Mouse (Mus musculus): ENCODE data around the gene Ncapg. TPM values are rescaled to one million over a fixed set of nuclear protein-coding genes. Genes with fewer than 3 reads are reported as not detected.

Gene Ncapg
- total and polyA plus RNA-seq, 3 experiments, result 58.9 to 95.5 (median 69.6) TPM

DNA sequence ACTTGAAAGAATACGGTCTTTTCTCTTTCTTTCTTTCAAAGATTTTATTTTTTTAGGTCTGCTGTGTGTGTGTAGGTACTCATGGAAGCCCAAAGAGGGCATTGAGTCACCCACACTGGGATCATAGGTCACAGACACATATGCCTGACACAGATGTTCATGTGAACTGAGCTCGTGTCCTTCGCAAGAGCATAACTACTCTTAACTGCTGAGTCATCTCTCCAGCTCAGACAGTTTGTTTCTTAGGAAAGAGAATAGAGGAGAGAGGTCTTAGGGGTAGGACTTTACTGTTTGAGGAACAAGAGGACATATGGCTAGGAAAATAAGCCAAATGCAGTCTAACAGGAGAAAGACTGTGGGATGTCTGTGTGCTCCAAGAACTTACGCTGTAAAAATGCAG, 19.4 kb downstream of the Ncapg start:
- H3K4me2 ChIP-seq (ENCODE audit: insufficient read depth, low read depth, poor library complexity, severe bottlenecking), result peak overlapping the region; percentile 13; the same call in 1 of the 2 replicates
- peak overlapping the region; percentile 80 for H3K27ac ChIP-seq (ENCODE audit: insufficient read depth, low read depth)
- DNase-seq (ENCODE audit: extremely low read depth), result no peak
- no peaks in the 10 kb centered on the region for H3K27me3 ChIP-seq (replicated peaks)
- H3K9ac ChIP-seq (ENCODE audit: insufficient read depth, low read depth), result 0 out of 2 replicates have a peak overlapping the region, but pooled peaks have one; percentile 9
- dilution Hi-C loops (cut with MboI; ENCODE audit: extremely low pct_ligation_motif_present, extremely low pct_unique_long_range_greater_than_20kb, low sequenced_read_pairs) (no loop called here), in situ Hi-C loops (cut with MboI; ENCODE audit: low pct_ligation_motif_present, low pct_unique_long_range_greater_than_20kb, low sequenced_read_pairs) (no loop called here)
- H3K4me3 ChIP-seq (replicated peaks in 1 of 3; ENCODE audit: low read depth in 2 of 3, low read length in 2 of 3, poor library complexity in 1 of 3), result no peak overlapping the region
- H3K4me1 ChIP-seq (ENCODE audit: control insufficient read depth in 1 of 2, insufficient read depth in 2 of 2), result peaks cover 7 to 45% of the 10 kb centered on the region in 2 experiments
- peaks cover 13% of the 10 kb centered on the region for H3K79me2 ChIP-seq (replicated peaks; ENCODE audit: control insufficient read depth, extremely low read depth, insufficient read depth, poor library complexity, severe bottlenecking)
- TF ChIP-seq MAFK (IDR thresholded peaks at IDR 0.05; ENCODE audit: insufficient replicate concordance, low read length), result peak; percentile 96
- TF ChIP-seq EP300 (IDR thresholded peaks at IDR 0.05; ENCODE audit: low read length), result 0 out of 2 replicates have a peak, but pooled peaks have one; percentile 21
- TF ChIP-seq MYC (IDR thresholded peaks at IDR 0.05; ENCODE audit: low read depth, low read length), result no peak
- no peaks in the 10 kb centered on the region for H3K9me3 ChIP-seq (replicated peaks; ENCODE audit: low read length)
- H3K36me3 ChIP-seq (replicated peaks in 1 of 2; ENCODE audit: control insufficient read depth in 1 of 2, insufficient read depth in 1 of 2, low read length in 1 of 2), result peaks cover 14 to 42% of the 10 kb centered on the region in 2 experiments

DNA sequence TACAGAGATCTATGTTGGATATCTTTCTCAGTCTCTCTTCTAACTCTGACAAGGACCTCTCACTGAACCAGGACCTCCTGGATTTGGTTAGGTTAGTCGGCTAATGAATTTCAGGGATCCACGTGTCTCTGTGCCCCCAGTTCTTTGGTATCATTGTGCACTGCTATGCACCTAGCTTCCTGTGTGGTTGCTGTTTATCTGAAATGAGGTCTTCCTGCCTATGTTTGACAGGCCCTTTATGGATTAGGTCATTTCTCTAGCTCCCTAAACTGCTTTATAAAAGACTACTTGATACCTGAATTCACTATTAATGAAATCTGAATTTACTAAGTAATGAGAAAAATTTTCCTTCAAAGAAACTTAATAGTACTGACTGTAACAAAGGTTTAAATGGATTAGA, 21.1 kb downstream of the Ncapg start:
- no peak for DNase-seq (ENCODE audit: extremely low read depth)
- Histone ChIP-seq H3K4me1 (ENCODE audit: control insufficient read depth in 1 of 2, insufficient read depth in 2 of 2) (peaks cover 3 to 46% of the 10 kb centered on the region in 2 experiments; a peak in 3 of 4 replicates), H3K9ac (ENCODE audit: insufficient read depth, low read depth) (no peak overlapping the region), H3K79me2 (replicated peaks; ENCODE audit: control insufficient read depth, extremely low read depth, insufficient read depth, poor library complexity, severe bottlenecking) (peaks cover 7% of the 10 kb centered on the region), H3K9me3 (replicated peaks; ENCODE audit: low read length) (no peaks in the 10 kb centered on the region), H3K36me3 (replicated peaks in 1 of 2; ENCODE audit: control insufficient read depth in 1 of 2, insufficient read depth in 1 of 2, low read length in 1 of 2) (peaks cover 6 to 39% of the 10 kb centered on the region in 2 experiments), H3K27me3 (replicated peaks) (no peaks in the 10 kb centered on the region), H3K4me2 (ENCODE audit: insufficient read depth, low read depth, poor library complexity, severe bottlenecking) (peak overlapping the region; percentile 36; the same call in 1 of the 2 replicates), H3K27ac (ENCODE audit: insufficient read depth, low read depth) (peak overlapping the region; percentile 31; the same call in 1 of the 2 replicates), H3K4me3 (replicated peaks in 1 of 3; ENCODE audit: low read depth in 2 of 3, low read length in 2 of 3, poor library complexity in 1 of 3) (no peak overlapping the region)
- in situ Hi-C loops (cut with MboI; ENCODE audit: low pct_ligation_motif_present, low pct_unique_long_range_greater_than_20kb, low sequenced_read_pairs) (no loop called here), dilution Hi-C loops (cut with MboI; ENCODE audit: extremely low pct_ligation_motif_present, extremely low pct_unique_long_range_greater_than_20kb, low sequenced_read_pairs) (no loop called here)
- no peak for TF ChIP-seq POLR2AphosphoS2 (IDR thresholded peaks at IDR 0.05; ENCODE audit: low read depth, low read length)
- TF ChIP-seq ZC3H11A (IDR thresholded peaks at IDR 0.05; ENCODE audit: low read depth, low read length), result no peak
- TF ChIP-seq EP300 (IDR thresholded peaks at IDR 0.05; ENCODE audit: low read length), result peak; percentile 5; the same call in 1 of the 2 replicates
- no peak for TF ChIP-seq SMC3 (IDR thresholded peaks at IDR 0.05; ENCODE audit: low read depth, low read length)
- no peak for TF ChIP-seq MXI1 (IDR thresholded peaks at IDR 0.05; ENCODE audit: low read depth, low read length)

DNA sequence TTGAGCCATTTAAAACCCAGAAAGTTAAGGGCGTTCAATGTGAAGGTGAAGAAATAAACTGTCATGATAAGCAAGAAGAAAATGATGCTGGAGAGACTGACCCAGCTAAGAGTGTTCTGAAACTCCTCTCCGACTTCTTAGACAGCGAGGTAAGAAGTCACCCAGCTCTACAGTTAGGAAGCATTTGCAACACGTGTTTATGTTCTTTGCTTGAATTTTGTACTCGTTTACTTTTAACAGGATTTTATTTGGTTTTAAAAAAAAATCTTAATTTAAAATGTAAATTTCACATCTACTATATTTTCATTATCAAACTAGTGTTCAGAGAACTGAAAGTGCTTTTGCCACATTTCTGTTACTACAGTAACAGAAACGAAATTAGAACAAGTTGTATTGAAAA, 22.0 kb downstream of the Ncapg start:
- peaks cover 1 to 37% of the 10 kb centered on the region in 2 experiments; a peak in 3 of 4 replicates for H3K4me1 ChIP-seq (ENCODE audit: control insufficient read depth in 1 of 2, insufficient read depth in 2 of 2)
- no peak overlapping the region for H3K27ac ChIP-seq (ENCODE audit: insufficient read depth, low read depth)
- no peak for TF ChIP-seq IRF4 (IDR thresholded peaks at IDR 0.05; ENCODE audit: low read depth, low read length)
- TF ChIP-seq MXI1 (IDR thresholded peaks at IDR 0.05; ENCODE audit: low read depth, low read length), result peak; percentile 49; the same call in 1 of the 2 replicates
- TF ChIP-seq MYC (IDR thresholded peaks at IDR 0.05; ENCODE audit: low read depth, low read length), result 0 out of 2 replicates have a peak, but pooled peaks have one; percentile 54
- no peak for TF ChIP-seq RCOR1 (conservative IDR thresholded peaks at IDR 0.05; ENCODE audit: low read depth, low read length)
- TF ChIP-seq CHD1 (IDR thresholded peaks at IDR 0.05; ENCODE audit: low read depth, low read length), result peak; percentile 80; the same call in 1 of the 2 replicates
- TF ChIP-seq MAX (IDR thresholded peaks at IDR 0.05; ENCODE audit: low read length), result peak; percentile 51; the same call in 1 of the 2 replicates
- in situ Hi-C loops (cut with MboI; ENCODE audit: low pct_ligation_motif_present, low pct_unique_long_range_greater_than_20kb, low sequenced_read_pairs) (no loop called here), dilution Hi-C loops (cut with MboI; ENCODE audit: extremely low pct_ligation_motif_present, extremely low pct_unique_long_range_greater_than_20kb, low sequenced_read_pairs) (no loop called here)
- DNase-seq (ENCODE audit: extremely low read depth), result no peak
- peaks cover 7% of the 10 kb centered on the region for H3K79me2 ChIP-seq (replicated peaks; ENCODE audit: control insufficient read depth, extremely low read depth, insufficient read depth, poor library complexity, severe bottlenecking)
- no peaks in the 10 kb centered on the region for H3K9me3 ChIP-seq (replicated peaks; ENCODE audit: low read length)
- no peaks in the 10 kb centered on the region for H3K27me3 ChIP-seq (replicated peaks)
- H3K36me3 ChIP-seq (replicated peaks in 1 of 2; ENCODE audit: control insufficient read depth in 1 of 2, insufficient read depth in 1 of 2, low read length in 1 of 2), result peaks cover 9 to 43% of the 10 kb centered on the region in 2 experiments
- H3K4me2 ChIP-seq (ENCODE audit: insufficient read depth, low read depth, poor library complexity, severe bottlenecking), result peak overlapping the region; percentile 56; the same call in 1 of the 2 replicates
- H3K9ac ChIP-seq (ENCODE audit: insufficient read depth, low read depth), result peak overlapping the region; percentile 39; the same call in 1 of the 2 replicates
- H3K4me3 ChIP-seq (replicated peaks in 1 of 3; ENCODE audit: low read depth in 2 of 3, low read length in 2 of 3, poor library complexity in 1 of 3), result no peak overlapping the region

Data from CH12.LX (cell line).